Mouse (Mus musculus): ENCODE measurements at regions not wholly inside any gene's neighbourhood (a gene's known extent, or its start where the extent isn't known, plus 50 kb on each side); places are given as distances from the start of the nearest gene placed in this dataset.

GRCm38 (mm10) chr11:82638513-82638912 is 125.6 kb downstream of the Cct6b start:
- no peaks in the 10 kb centered on the region for H3K27me3 ChIP-seq (ENCODE audit: control insufficient read depth in 1 of 2, insufficient read depth in 2 of 2, low read length in 2 of 2)
- H3K9me3 ChIP-seq (replicated peaks; ENCODE audit: insufficient read depth, low read length): no peaks in the 10 kb centered on the region; the same call in 1 of the 2 replicates

DNA sequence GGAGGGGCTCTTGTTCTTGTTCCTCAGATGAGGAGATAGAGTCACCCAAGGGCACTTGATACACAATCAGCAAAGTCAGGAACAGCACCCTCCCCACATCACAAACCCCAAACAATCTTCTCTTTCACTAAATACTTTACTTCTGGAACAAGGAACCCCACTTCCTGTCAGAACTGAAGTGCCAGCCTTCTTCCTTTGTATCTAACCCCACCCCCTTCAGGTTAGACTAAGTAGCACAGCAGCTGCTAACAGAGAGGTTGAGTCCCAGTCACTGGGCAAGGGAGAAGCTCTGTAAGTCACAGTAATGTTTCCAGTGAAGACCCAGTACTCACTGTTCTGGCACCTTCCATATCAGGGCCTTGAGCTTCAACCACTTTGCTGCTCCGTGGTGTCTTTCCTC is 131.9 kb downstream of the Cct6b start:
- Histone ChIP-seq H3K27ac (ENCODE audit: control insufficient read depth, low read depth, low read length) (no peak overlapping the region), H3K4me1 (ENCODE audit: control insufficient read depth in 1 of 2, insufficient read depth in 2 of 2, low read length in 2 of 2) (no peaks in the 10 kb centered on the region), H3K9me3 (replicated peaks; ENCODE audit: insufficient read depth, low read length) (0 out of 2 replicates have a peak, but pooled peaks cover 1% of the 10 kb centered on the region), H3K27me3 (ENCODE audit: control insufficient read depth in 1 of 2, insufficient read depth in 2 of 2, low read length in 2 of 2) (no peaks in the 10 kb centered on the region), H3K79me2 (ENCODE audit: control insufficient read depth, insufficient read depth, low read length, poor library complexity) (no peaks in the 10 kb centered on the region), H3K36me3 (ENCODE audit: control insufficient read depth in 1 of 2, insufficient read depth in 2 of 2, low read length in 2 of 2) (no peaks in the 10 kb centered on the region), H3K9ac (ENCODE audit: control insufficient read depth, low read depth, low read length, poor library complexity, severe bottlenecking) (no peak overlapping the region), H3K4me3 (ENCODE audit: control insufficient read depth in 1 of 2, insufficient read depth in 1 of 2, low read depth in 2 of 2, low read length in 2 of 2) (no peak overlapping the region)
- no peak for DNase-seq (ENCODE audit: low read depth, low spot score)
- TF ChIP-seq RAD21 (IDR thresholded peaks at IDR 0.05; ENCODE audit: low read depth, low read length) (no peak), EP300 (IDR thresholded peaks at IDR 0.05; ENCODE audit: low read depth in 1 of 2, low read length in 2 of 2) (no peak), SMC3 (IDR thresholded peaks at IDR 0.05; ENCODE audit: low read depth, low read length) (no peak), GABPA (IDR thresholded peaks at IDR 0.05; ENCODE audit: low read depth, low read length) (no peak), TAL1 (IDR thresholded peaks at IDR 0.05; ENCODE audit: low read length) (no peak), MXI1 (IDR thresholded peaks at IDR 0.05; ENCODE audit: low read depth, low read length) (no peak), MAFK (IDR thresholded peaks at IDR 0.05; ENCODE audit: borderline replicate concordance, low read depth, low read length) (no peak)

More at GRCm38 (mm10) chr11:82638513-82638912, 125.6 kb downstream of the Cct6b start:
- H3K9ac ChIP-seq (ENCODE audit: control insufficient read depth, low read depth, low read length, poor library complexity, severe bottlenecking): no peak overlapping the region
- no peaks in the 10 kb centered on the region for H3K4me1 ChIP-seq (ENCODE audit: control insufficient read depth in 1 of 2, insufficient read depth in 2 of 2, low read length in 2 of 2)
- no peak for TF ChIP-seq RCOR1 (IDR thresholded peaks at IDR 0.05; ENCODE audit: low read depth, low read length)
- no peak for TF ChIP-seq ZMIZ1 (IDR thresholded peaks at IDR 0.05; ENCODE audit: low read depth, low read length)
- TF ChIP-seq CHD1 (IDR thresholded peaks at IDR 0.05; ENCODE audit: low read depth, low read length): no peak
- no peak for TF ChIP-seq POLR2AphosphoS2 (IDR thresholded peaks at IDR 0.05; ENCODE audit: low read length)
- no peak for TF ChIP-seq UBTF (IDR thresholded peaks at IDR 0.05; ENCODE audit: borderline replicate concordance, insufficient read depth, low read depth, low read length)
- no peak for TF ChIP-seq MXI1 (IDR thresholded peaks at IDR 0.05; ENCODE audit: low read depth, low read length)
- TF ChIP-seq MAX (IDR thresholded peaks at IDR 0.05; ENCODE audit: low read length): no peak
- TF ChIP-seq MYC (IDR thresholded peaks at IDR 0.05; ENCODE audit: low read depth, low read length): no peak
- TF ChIP-seq MYB (IDR thresholded peaks at IDR 0.05; ENCODE audit: low read depth, low read length): no peak
- no peak for TF ChIP-seq MAFK (IDR thresholded peaks at IDR 0.05; ENCODE audit: borderline replicate concordance, low read depth, low read length)
- no peak for TF ChIP-seq ELF1 (IDR thresholded peaks at IDR 0.05; ENCODE audit: low read depth, low read length)
- TF ChIP-seq TAL1 (IDR thresholded peaks at IDR 0.05; ENCODE audit: low read length): no peak
- no peak for TF ChIP-seq EP300 (IDR thresholded peaks at IDR 0.05; ENCODE audit: low read depth in 1 of 2, low read length in 2 of 2)
- TF ChIP-seq SMC3 (IDR thresholded peaks at IDR 0.05; ENCODE audit: low read depth, low read length): no peak
- no peak for DNase-seq (ENCODE audit: low read depth, low spot score)
- no peaks in the 10 kb centered on the region for H3K79me2 ChIP-seq (ENCODE audit: control insufficient read depth, insufficient read depth, low read length, poor library complexity)
- H3K36me3 ChIP-seq (ENCODE audit: control insufficient read depth in 1 of 2, insufficient read depth in 2 of 2, low read length in 2 of 2): no peaks in the 10 kb centered on the region
- H3K4me3 ChIP-seq (ENCODE audit: control insufficient read depth in 1 of 2, insufficient read depth in 1 of 2, low read depth in 2 of 2, low read length in 2 of 2): no peak overlapping the region
- no peak overlapping the region for H3K27ac ChIP-seq (ENCODE audit: control insufficient read depth, low read depth, low read length)

All from MEL (cell line).